In genomic region chr6:39223328-39223885, GRCm38 (mm10) we compare ENCODE assay signal across 10 mouse cellular contexts.
"Had no signal": no experiment of that assay in that cellular context is flagged by ENCODE, and none has a peak within 500 bp of the region (broad histone marks: within the 10 kb centered on the region; RNA-seq: fewer than 3 reads in every experiment).

No protein-coding gene starts in this region.

- H3K9me3 ChIP-seq: limb, embryonic 10.5 days; liver, embryonic 12.5 days; lung, embryonic 15.5 days; megakaryocyte, embryonic 14.5 days; midbrain, embryonic 12.5 days; stomach, embryonic 15.5 days had no signal

- H3K4me3 ChIP-seq: limb, embryonic 10.5 days; liver, embryonic 12.5 days; lung, embryonic 15.5 days; megakaryocyte, embryonic 14.5 days; midbrain, embryonic 12.5 days; stomach, embryonic 15.5 days had no signal

- H3K27ac ChIP-seq: limb, embryonic 10.5 days; liver, embryonic 12.5 days; lung, embryonic 15.5 days; midbrain, embryonic 12.5 days; stomach, embryonic 15.5 days had no signal

- H3K4me2 ChIP-seq: liver, embryonic 12.5 days; lung, embryonic 15.5 days; midbrain, embryonic 12.5 days; stomach, embryonic 15.5 days had no signal

- ATAC-seq: liver, embryonic 12.5 days had no signal

- DNase-seq: kidney, postnatal 10 days; lung, postnatal 14 days; right cerebral cortex, postnatal 14 days; thymus, postnatal 14 days had no signal

- H3K27me3 ChIP-seq: liver, embryonic 12.5 days; lung, embryonic 15.5 days; stomach, embryonic 15.5 days had no signal

- H3K36me3 ChIP-seq: limb, embryonic 10.5 days; liver, embryonic 12.5 days; lung, embryonic 15.5 days; midbrain, embryonic 12.5 days; stomach, embryonic 15.5 days had no signal

- H3K9ac ChIP-seq: liver, embryonic 12.5 days; lung, embryonic 15.5 days; midbrain, embryonic 12.5 days; stomach, embryonic 15.5 days had no signal
